Mouse (Mus musculus): ENCODE data around the gene Npas2.

GRCm38 (mm10) chr1:39244726-39245125 lies 51.2 kb downstream of the Npas2 start:
- TF ChIP-seq CTCF (IDR thresholded peaks at IDR 0.05), result no peak
- no peak for TF ChIP-seq EP300 (IDR thresholded peaks at IDR 0.05; ENCODE audit: insufficient read depth, low read depth, low read length)
- no peak for TF ChIP-seq POLR2A (IDR thresholded peaks at IDR 0.05; ENCODE audit: insufficient read depth, low read depth, low read length)

All from heart, adult 2 months (tissue).